Mouse (Mus musculus) heart, embryonic 16.5 days (tissue): ENCODE data around the gene Prrg2. TPM values are rescaled to one million over a fixed set of nuclear protein-coding genes. Genes with fewer than 3 reads are reported as not detected.
"Not testable (repeated sequence)": the region's sequence is repeated elsewhere in the genome, so short reads cannot be mapped to it uniquely, and the experiment has no call there.

Experiments
- ATAC-seq: fragments of 200-750 bp; cut with Nextera tagmentation; replicated peaks from 2 replicates; pipeline ENCODE4 v1.8.0; 2017; ENCODE audit warnings: moderate number of reproducible peaks; ENCODE audit not compliant: insufficient read depth, low FRiP score; ENCODE audit errors: extremely low read depth
- H3K27ac ChIP-seq: fragments of 300-500 bp; sonication (generic); 2 replicates; pipeline ENCODE4 v1.5.1; 2014; ENCODE audit warnings: mild to moderate bottlenecking, low read length, control low read depth, moderate library complexity
- H3K27me3 ChIP-seq: fragments of 300-500 bp; sonication (generic); 2 replicates; pipeline ENCODE4 v1.6.1; 2014; ENCODE audit warnings: low read length, mixed read lengths; ENCODE audit not compliant: control insufficient read depth, insufficient read depth
- H3K36me3 ChIP-seq: fragments of 300-500 bp; sonication (generic); 2 replicates; pipeline ENCODE4 v1.6.1; 2014; ENCODE audit not compliant: control insufficient read depth, insufficient read depth
- H3K4me1 ChIP-seq: fragments of 300-500 bp; sonication (generic); 2 replicates; pipeline ENCODE4 v1.6.1; 2014; ENCODE audit warnings: low read length, mixed read lengths; ENCODE audit not compliant: control insufficient read depth, insufficient read depth
- H3K4me2 ChIP-seq: fragments of 300-500 bp; sonication (generic); 2 replicates; pipeline ENCODE4 v1.6.1; 2014; ENCODE audit warnings: low read depth, mild to moderate bottlenecking, control low read depth, low read length
- H3K4me3 ChIP-seq: fragments of 300-500 bp; sonication (generic); 2 replicates; pipeline ENCODE4 v1.5.1; 2014; ENCODE audit warnings: mild to moderate bottlenecking, control low read depth, low read length
- H3K9ac ChIP-seq: fragments of 300-500 bp; sonication (generic); 2 replicates; pipeline ENCODE4 v1.6.1; 2014; ENCODE audit warnings: low read length, control low read depth
- H3K9me3 ChIP-seq: fragments of 300-500 bp; sonication (generic); replicated peaks from 2 replicates; pipeline ENCODE4 v1.6.1; 2016; ENCODE audit warnings: low read length; ENCODE audit not compliant: control insufficient read depth
- WGBS: fragments of 180-500 bp; shearing (Covaris S2); extraction: QIAGEN DNeasy Blood & Tissue Kit; methylation state at CpG from one replicate; pipeline ENCODE4 v1.1.7; 2014; 5-methylcytosine and 5-hydroxymethylcytosine counted together
- polyA plus RNA-seq: library from polyadenylated mRNA; unstranded; fragments of >200 nt; fragmentation: Nextera tagmentation; extraction: Ambion mirVana; gene quantifications from 2 replicates; pipeline ENCODE4 v1.2.1, GENCODE M21; 2015

Prrg2 gene
- polyA plus RNA-seq, 1 experiment from 2014 or later: 12.9 TPM

DNA sequence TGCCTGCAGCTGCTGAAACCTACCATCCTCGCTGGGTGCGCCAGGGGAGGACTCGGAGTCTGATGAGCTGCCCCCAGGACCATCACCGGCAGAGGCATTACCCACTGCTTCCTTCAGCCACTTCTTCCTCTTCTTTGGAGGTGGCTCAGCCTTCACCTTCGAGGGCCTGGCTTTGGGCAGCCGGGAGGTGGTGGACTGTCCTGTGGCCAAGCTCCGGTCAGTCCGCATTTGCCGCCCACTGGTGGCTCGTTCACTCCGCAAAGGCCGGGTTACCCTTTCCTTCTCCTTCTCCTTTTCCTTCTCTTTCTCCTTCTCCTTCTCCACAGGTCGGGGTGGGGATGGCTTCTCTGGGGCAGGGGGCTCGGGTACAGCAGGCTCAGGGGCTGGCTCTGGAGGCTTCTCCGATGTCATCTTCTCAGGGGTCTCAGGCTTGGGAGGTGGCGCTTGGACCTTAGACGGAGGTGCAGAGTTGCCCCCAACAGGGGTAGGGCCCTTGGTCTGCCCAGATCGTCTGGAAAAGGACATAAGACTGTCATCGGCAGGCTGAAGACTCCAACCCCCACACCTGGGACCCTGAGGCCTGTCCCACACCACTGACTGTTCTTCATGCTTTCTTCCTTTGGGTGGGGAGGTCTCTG lies 28.6 kb downstream of the Prrg2 start:
- Histone ChIP-seq H3K36me3 (peaks cover 68% of the 10 kb centered on the region), H3K27ac (no peak overlapping the region), H3K4me2 (no peak overlapping the region), H3K27me3 (no peaks in the 10 kb centered on the region), H3K9ac (no peak overlapping the region), H3K4me3 (no peak overlapping the region), H3K4me1 (no peaks in the 10 kb centered on the region), H3K9me3 (no peaks in the 10 kb centered on the region)
- no peak for ATAC-seq
- WGBS: 91% methylated on average over 19 of the region's 19 CpGs

DNA sequence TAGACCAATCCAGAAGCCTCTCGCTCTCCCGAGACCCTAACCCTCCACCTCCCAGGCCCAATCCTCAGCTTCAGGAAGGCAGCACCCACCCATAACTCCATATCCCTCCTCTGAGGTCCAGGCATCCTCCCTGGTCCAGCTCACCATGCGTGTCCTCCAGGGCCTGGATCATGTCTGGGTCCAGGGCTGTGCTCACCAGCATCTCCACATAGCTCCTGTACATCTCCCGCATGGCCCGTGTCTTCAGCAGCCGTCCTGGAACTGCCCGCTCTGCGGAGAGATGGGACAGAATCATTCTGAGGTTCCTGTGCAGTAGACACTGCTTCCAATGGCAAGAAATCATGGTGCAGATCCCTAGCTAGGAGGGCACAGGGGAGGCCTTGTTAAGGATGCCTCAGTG lies 31.6 kb downstream of the Prrg2 start:
- no peak overlapping the region for H3K4me3 ChIP-seq
- ATAC-seq: no peak
- no peaks in the 10 kb centered on the region for H3K4me1 ChIP-seq
- no peaks in the 10 kb centered on the region for H3K9me3 ChIP-seq
- 95% methylated on average over 8 of the region's 8 CpGs for WGBS
- H3K36me3 ChIP-seq: peaks cover 73% of the 10 kb centered on the region
- no peak overlapping the region for H3K27ac ChIP-seq
- H3K27me3 ChIP-seq: no peaks in the 10 kb centered on the region
- no peak overlapping the region for H3K9ac ChIP-seq
- H3K4me2 ChIP-seq: no peak overlapping the region

- no peak for ATAC-seq
- no peaks in the 10 kb centered on the region for H3K9me3 ChIP-seq
- H3K4me3 ChIP-seq: no peak overlapping the region
- no peaks in the 10 kb centered on the region for H3K4me1 ChIP-seq
- 85% methylated on average over 6 of the region's 6 CpGs for WGBS
- no peak overlapping the region for H3K9ac ChIP-seq
- peaks cover 66% of the 10 kb centered on the region for H3K36me3 ChIP-seq
- no peak overlapping the region for H3K27ac ChIP-seq
- no peak overlapping the region for H3K4me2 ChIP-seq
- no peaks in the 10 kb centered on the region for H3K27me3 ChIP-seq
Observed at GRCm38 (mm10) chr7:45029995-45030394, 32.5 kb downstream of the Prrg2 start.

- WGBS: 87% methylated on average over 11 of the region's 11 CpGs
- H3K9ac ChIP-seq: no peak overlapping the region
- H3K4me3 ChIP-seq: no peak overlapping the region
- no peak overlapping the region for H3K27ac ChIP-seq
- H3K4me2 ChIP-seq: no peak overlapping the region
- no peaks in the 10 kb centered on the region for H3K4me1 ChIP-seq
- no peak for ATAC-seq
- H3K27me3 ChIP-seq: no peaks in the 10 kb centered on the region
- no peaks in the 10 kb centered on the region for H3K9me3 ChIP-seq
- peaks cover 50% of the 10 kb centered on the region for H3K36me3 ChIP-seq
Observed at GRCm38 (mm10) chr7:45028351-45028750, 34.1 kb downstream of the Prrg2 start.

- H3K4me3 ChIP-seq: no peak overlapping the region
- ATAC-seq: no peak
- no peaks in the 10 kb centered on the region for H3K9me3 ChIP-seq
- WGBS: 89% methylated on average over 9 of the region's 9 CpGs
- no peaks in the 10 kb centered on the region for H3K4me1 ChIP-seq
- no peak overlapping the region for H3K9ac ChIP-seq
- no peaks in the 10 kb centered on the region for H3K27me3 ChIP-seq
- H3K27ac ChIP-seq: no peak overlapping the region
- H3K4me2 ChIP-seq: no peak overlapping the region
- peaks cover 46% of the 10 kb centered on the region for H3K36me3 ChIP-seq
Observed at GRCm38 (mm10) chr7:45027761-45028160, 34.7 kb downstream of the Prrg2 start.

GRCm38 (mm10) chr7:45026256-45026655 lies 36.2 kb downstream of the Prrg2 start:
- Histone ChIP-seq H3K27me3 (no peaks in the 10 kb centered on the region), H3K4me3 (no peak overlapping the region), H3K9me3 (no peaks in the 10 kb centered on the region), H3K4me2 (no peak overlapping the region), H3K9ac (no peak overlapping the region), H3K27ac (no peak overlapping the region), H3K36me3 (peaks cover 38% of the 10 kb centered on the region), H3K4me1 (no peaks in the 10 kb centered on the region)
- no peak for ATAC-seq
- 68% methylated on average over 2 of the region's 2 CpGs for WGBS

DNA sequence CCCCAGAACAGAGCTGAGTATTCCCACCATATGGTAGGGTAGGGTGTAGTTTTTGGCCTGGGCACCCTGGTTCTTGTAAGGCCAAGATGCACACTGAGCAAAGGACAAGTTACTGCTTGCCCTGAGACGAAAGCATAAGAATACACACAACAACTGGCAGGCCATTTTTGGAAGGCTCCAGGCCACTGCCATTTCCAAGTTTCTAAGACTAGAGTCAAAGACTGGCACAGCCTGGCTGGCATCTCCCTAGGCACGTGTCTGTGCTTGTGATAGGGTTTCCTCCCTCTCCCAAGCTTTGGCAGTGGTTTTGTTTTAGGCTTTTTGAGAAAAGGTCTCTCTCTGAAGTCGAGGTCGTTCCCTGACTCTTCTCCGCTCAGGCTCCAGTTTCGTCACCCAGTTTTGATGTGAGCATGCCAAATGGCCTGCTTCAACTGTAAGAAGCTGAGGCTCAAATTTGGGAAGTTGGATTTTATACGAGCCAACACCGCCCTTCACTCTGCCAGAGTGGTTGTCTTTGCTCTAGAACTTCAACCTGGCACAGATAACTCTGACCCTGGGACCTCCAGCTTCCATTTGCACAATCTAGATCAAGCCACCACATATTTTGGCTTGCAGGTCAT lies 36.8 kb downstream of the Prrg2 start:
- Histone ChIP-seq H3K4me2 (no peak overlapping the region), H3K9me3 (no peaks in the 10 kb centered on the region), H3K4me3 (no peak overlapping the region), H3K27me3 (no peaks in the 10 kb centered on the region), H3K36me3 (peaks cover 34% of the 10 kb centered on the region), H3K27ac (no peak overlapping the region), H3K4me1 (no peaks in the 10 kb centered on the region), H3K9ac (no peak overlapping the region)
- ATAC-seq: no peak
- 71% methylated on average over 8 of the region's 8 CpGs for WGBS

GRCm38 (mm10) chr7:45024281-45025248 lies 37.9 kb downstream of the Prrg2 start:
- 86% methylated on average over 15 of the region's 15 CpGs for WGBS
- ATAC-seq: no peak
- H3K27ac ChIP-seq: no peak overlapping the region

GRCm38 (mm10) chr7:45023711-45024110 lies 38.8 kb downstream of the Prrg2 start:
- ATAC-seq, H3K9ac ChIP-seq, H3K27ac ChIP-seq, H3K4me1 ChIP-seq, H3K9me3 ChIP-seq, H3K4me2 ChIP-seq, H3K27me3 ChIP-seq, H3K4me3 ChIP-seq: not testable (repeated sequence)
- peaks cover 22% of the 10 kb centered on the region for H3K36me3 ChIP-seq
- WGBS: 68% methylated on average over 5 of the region's 5 CpGs

More at GRCm38 (mm10) chr7:45024281-45025248, 37.9 kb downstream of the Prrg2 start:
- no peak overlapping the region for H3K4me2 ChIP-seq
- no peaks in the 10 kb centered on the region for H3K27me3 ChIP-seq
- H3K9me3 ChIP-seq: no peaks in the 10 kb centered on the region
- no peaks in the 10 kb centered on the region for H3K4me1 ChIP-seq
- no peak overlapping the region for H3K4me3 ChIP-seq
- no peak overlapping the region for H3K9ac ChIP-seq
- peaks cover 26% of the 10 kb centered on the region for H3K36me3 ChIP-seq
